Mouse (Mus musculus) gastrocnemius, adult 18-20 months (tissue): ENCODE measurements at regions not wholly inside any gene's neighbourhood (a gene's known extent, or its start where the extent isn't known, plus 50 kb on each side); places are given as distances from the start of the nearest gene placed in this dataset.

ENCODE experiments used
- DNase-seq: peaks from one replicate; pipeline ENCODE4 v3.0.0; 2021; ENCODE audit warnings: low spot score

GRCm38 (mm10) chr7:136159136-136159535 lies 443.0 kb upstream of the Mki67 start:
- DNase-seq = no peak

- no peak for DNase-seq
These were observed 445.4 kb upstream of the Mki67 start for GRCm38 (mm10) chr7:136161526-136161925.

GRCm38 (mm10) chr7:136164834-136165233 lies 448.7 kb upstream of the Mki67 start:
- DNase-seq = no peak

GRCm38 (mm10) chr7:136169261-136169660 lies 453.1 kb upstream of the Mki67 start:
- no peak for DNase-seq

GRCm38 (mm10) chr7:136176373-136176772 lies 460.2 kb upstream of the Mki67 start:
- DNase-seq = no peak

- no peak for DNase-seq
These were observed 464.8 kb upstream of the Mki67 start for GRCm38 (mm10) chr7:136180996-136181395.

GRCm38 (mm10) chr7:136182101-136182500 lies 465.9 kb upstream of the Mki67 start:
- DNase-seq = peak; percentile 6

- no peak for DNase-seq
These were observed 480.4 kb upstream of the Mki67 start for GRCm38 (mm10) chr7:136196424-136197160.

GRCm38 (mm10) chr7:136208879-136209278 lies 492.7 kb upstream of the Mki67 start:
- no peak for DNase-seq

- no peak for DNase-seq
These were observed 493.4 kb upstream of the Mki67 start for GRCm38 (mm10) chr7:136209299-136210171.

GRCm38 (mm10) chr7:136212492-136212891 lies 496.3 kb upstream of the Mki67 start:
- DNase-seq = peak; percentile 11

GRCm38 (mm10) chr7:136213057-136213961 lies 497.1 kb upstream of the Mki67 start:
- DNase-seq = no peak

- DNase-seq = no peak
These were observed 497.8 kb upstream of the Mki67 start for GRCm38 (mm10) chr7:136213962-136214308.

- no peak for DNase-seq
These were observed 498.3 kb upstream of the Mki67 start for GRCm38 (mm10) chr7:136214415-136214814.

GRCm38 (mm10) chr7:136216734-136217133 lies 500.6 kb upstream of the Mki67 start:
- no peak for DNase-seq

GRCm38 (mm10) chr7:136219564-136220244 lies 503.5 kb upstream of the Mki67 start:
- DNase-seq = no peak

- DNase-seq = no peak
These were observed 504.3 kb upstream of the Mki67 start for GRCm38 (mm10) chr7:136220245-136221167.

- DNase-seq = no peak
These were observed 505.5 kb upstream of the Mki67 start for GRCm38 (mm10) chr7:136221620-136222019.

GRCm38 (mm10) chr7:136226031-136226430 lies 509.9 kb upstream of the Mki67 start:
- no peak for DNase-seq

- no peak for DNase-seq
These were observed 512.2 kb upstream of the Mki67 start for GRCm38 (mm10) chr7:136228331-136228730.
